1 mouse cellular context compared by ENCODE assay signal in the genomic region with DNA sequence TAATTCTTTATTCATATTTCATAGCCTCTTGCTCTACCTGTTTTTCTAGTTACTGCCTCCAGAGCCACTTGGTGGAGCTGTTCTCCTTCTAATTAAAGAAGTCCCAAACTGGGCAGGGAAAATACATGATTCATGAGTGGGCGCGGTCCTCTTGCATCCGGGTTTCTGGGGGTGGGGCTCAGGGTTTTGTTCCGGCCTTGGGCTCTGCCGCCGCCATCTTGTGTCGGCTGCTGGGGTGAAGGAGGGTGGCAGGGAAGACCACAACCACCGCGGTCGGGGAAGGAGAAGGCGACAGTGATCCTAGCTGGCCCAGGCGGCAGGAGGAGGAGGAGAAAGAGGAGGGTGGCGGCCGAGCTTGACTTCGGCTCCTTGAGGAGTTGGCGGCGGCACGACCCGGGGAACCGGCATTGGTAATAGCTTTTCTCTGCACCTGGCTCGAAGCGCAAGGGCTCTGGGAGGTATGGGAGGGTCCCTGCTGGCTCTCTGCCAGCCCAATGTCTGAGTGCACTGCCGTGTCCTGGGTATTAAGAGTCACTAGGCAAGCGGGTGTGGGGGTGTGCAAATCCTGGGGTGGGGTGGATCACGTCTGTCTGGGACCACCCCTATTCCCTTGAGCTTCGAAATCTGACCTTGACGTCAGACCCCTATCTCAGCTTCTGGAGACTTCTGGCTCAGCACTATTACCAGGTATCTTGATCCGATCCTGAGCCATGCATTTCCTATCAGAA.
TF ChIP-seq lines count a peak whose summit lies in the region.

No protein-coding gene starts in this region.

TF ChIP-seq in MEL, 35 proteins besides CTCF, POLR2A, EP300 and RAD21:
- TF ChIP-seq ZC3H11A (IDR thresholded peaks at IDR 0.05; ENCODE audit: low read depth, low read length) (peak; percentile 77), ETS1 (IDR thresholded peaks at IDR 0.05; ENCODE audit: low read depth, low read length) (peak; percentile 59; the same call in 1 of the 2 replicates), SMC3 (IDR thresholded peaks at IDR 0.05; ENCODE audit: low read depth, low read length) (peak; percentile 77), NELFE (IDR thresholded peaks at IDR 0.05; ENCODE audit: low read depth, low read length) (peak; percentile 87), TAL1 (IDR thresholded peaks at IDR 0.05; ENCODE audit: low read length) (no peak), KAT2A (conservative IDR thresholded peaks at IDR 0.05; ENCODE audit: low read depth, low read length) (peak; percentile 50; the same call in 1 of the 2 replicates), HCFC1 (IDR thresholded peaks at IDR 0.05; ENCODE audit: low read depth, low read length) (peak; percentile 81), SIN3A (IDR thresholded peaks at IDR 0.05; ENCODE audit: low read length) (peak; percentile 90), MYC (IDR thresholded peaks at IDR 0.05; ENCODE audit: low read depth, low read length) (peak; percentile 30), MXI1 (IDR thresholded peaks at IDR 0.05; ENCODE audit: low read depth, low read length) (peak; percentile 41; the same call in 1 of the 2 replicates), ZMIZ1 (IDR thresholded peaks at IDR 0.05; ENCODE audit: low read depth, low read length) (peak; percentile 92; the same call in 1 of the 2 replicates), ZNF384 (IDR thresholded peaks at IDR 0.05; ENCODE audit: low read depth, low read length) (peak; percentile 57), BHLHE40 (IDR thresholded peaks at IDR 0.05; ENCODE audit: borderline replicate concordance, low read depth, low read length) (0 out of 2 replicates have a peak, but pooled peaks have one; percentile 19), NRF1 (IDR thresholded peaks at IDR 0.05; ENCODE audit: insufficient read depth, low read depth, low read length, poor library complexity, severe bottlenecking) (peak; percentile 11; the same call in 1 of the 2 replicates), JUND (IDR thresholded peaks at IDR 0.05; ENCODE audit: low read depth, low read length) (no peak), POLR2AphosphoS2 (IDR thresholded peaks at IDR 0.05; ENCODE audit: low read length) (peak; percentile 90), ELF1 (IDR thresholded peaks at IDR 0.05; ENCODE audit: low read depth, low read length) (peak; percentile 79), MEF2A (IDR thresholded peaks at IDR 0.05; ENCODE audit: extremely low read depth, insufficient replicate concordance, low read depth, low read length, poor library complexity, severe bottlenecking) (0 out of 2 replicates have a peak, but pooled peaks have one; percentile 43), GABPA (IDR thresholded peaks at IDR 0.05; ENCODE audit: low read depth, low read length) (no peak), TBP (IDR thresholded peaks at IDR 0.05; ENCODE audit: low read depth, low read length) (0 out of 2 replicates have a peak, but pooled peaks have one; percentile 27), CHD2 (IDR thresholded peaks at IDR 0.05; ENCODE audit: low read length) (no peak), TCF12 (IDR thresholded peaks at IDR 0.05; ENCODE audit: low read depth, low read length) (peak; percentile 48), E2F4 (IDR thresholded peaks at IDR 0.05; ENCODE audit: borderline replicate concordance, low read depth, low read length) (no peak)
